Comparison of ENCODE assay signal across 8 mouse cellular contexts in the genomic region with DNA sequence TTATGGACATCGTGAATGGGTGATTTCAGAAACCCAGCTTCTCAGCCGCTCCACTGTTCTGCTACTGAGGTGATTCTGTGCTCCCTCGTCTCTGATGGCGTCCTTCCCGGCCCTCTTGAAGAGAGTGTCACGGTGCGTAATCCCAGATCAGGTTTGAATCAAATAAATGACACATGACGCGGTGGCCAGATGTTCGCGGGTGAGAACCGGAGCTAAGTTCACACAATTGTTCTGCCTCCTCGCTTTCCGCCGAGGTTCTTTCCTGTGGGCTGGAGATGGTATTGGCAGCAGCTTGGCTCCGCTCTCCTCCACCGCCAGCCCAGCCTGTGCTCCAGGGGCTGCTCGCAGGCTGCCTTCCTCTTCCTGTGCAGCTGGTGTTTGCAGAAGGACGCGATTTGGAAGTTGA.
DNase-seq lines count a peak whose midpoint lies in the region; ATAC-seq lines count a peak whose summit lies in the region.

No protein-coding gene starts in this region.

- no peaks in the 10 kb centered on the region for H3K9me3 ChIP-seq in heart, embryonic 12.5 days (replicated peaks)
- no peaks in the 10 kb centered on the region for H3K9me3 ChIP-seq in liver, embryonic 13.5 days (replicated peaks)
- H3K9me3 ChIP-seq in midbrain, embryonic 16.5 days (replicated peaks; ENCODE audit: control insufficient read depth, low read length, poor library complexity, severe bottlenecking): no peaks in the 10 kb centered on the region

- 46% methylated on average over 20 of the region's 20 CpGs for WGBS in heart, embryonic 12.5 days
- WGBS in liver, embryonic 13.5 days (ENCODE audit: insufficient replicate concordance): 6% methylated on average over 20 of the region's 20 CpGs
- WGBS in midbrain, embryonic 16.5 days: 51% methylated on average over 20 of the region's 20 CpGs

- peak overlapping the region; percentile 54 for H3K4me2 ChIP-seq in heart, embryonic 12.5 days
- peak overlapping the region; percentile 56 for H3K4me2 ChIP-seq in liver, embryonic 13.5 days
- H3K4me2 ChIP-seq in midbrain, embryonic 16.5 days (ENCODE audit: low read length): peak overlapping the region; percentile 30

- 0 out of 2 replicates have a peak, but pooled peaks cover 2% of the 10 kb centered on the region for H3K27me3 ChIP-seq in heart, embryonic 12.5 days (replicated peaks)
- H3K27me3 ChIP-seq in liver, embryonic 13.5 days: peaks cover 20% of the 10 kb centered on the region
- no peaks in the 10 kb centered on the region for H3K27me3 ChIP-seq in midbrain, embryonic 16.5 days (ENCODE audit: control insufficient read depth, insufficient read depth, low read depth, low read length)

- H3K9ac ChIP-seq in heart, embryonic 12.5 days: no peak overlapping the region
- no peak overlapping the region for H3K9ac ChIP-seq in liver, embryonic 13.5 days
- no peak overlapping the region for H3K9ac ChIP-seq in midbrain, embryonic 16.5 days (ENCODE audit: low read depth, low read length)

- H3K36me3 ChIP-seq in heart, embryonic 12.5 days: no peaks in the 10 kb centered on the region
- H3K36me3 ChIP-seq in liver, embryonic 13.5 days: no peaks in the 10 kb centered on the region
- H3K36me3 ChIP-seq in midbrain, embryonic 16.5 days (ENCODE audit: control insufficient read depth, insufficient read depth, low read length): no peaks in the 10 kb centered on the region

- H3K4me3 ChIP-seq in heart, embryonic 12.5 days: peak overlapping the region; percentile 6; the same call in 1 of the 2 replicates
- peak overlapping the region; percentile 9; the same call in 1 of the 2 replicates for H3K4me3 ChIP-seq in liver, embryonic 13.5 days (replicated peaks)
- no peak overlapping the region for H3K4me3 ChIP-seq in midbrain, embryonic 16.5 days (ENCODE audit: low read depth, low read length)

- H3K27ac ChIP-seq in heart, embryonic 12.5 days (ENCODE audit: poor library complexity, severe bottlenecking): 0 out of 2 replicates have a peak overlapping the region, but pooled peaks have one; percentile 26
- no peak overlapping the region for H3K27ac ChIP-seq in liver, embryonic 13.5 days
- 0 out of 2 replicates have a peak overlapping the region, but pooled peaks have one; percentile 39 for H3K27ac ChIP-seq in midbrain, embryonic 16.5 days (ENCODE audit: low read length)

- H3K4me1 ChIP-seq in heart, embryonic 12.5 days (replicated peaks): peaks cover 7% of the 10 kb centered on the region; the same call in 1 of the 2 replicates
- peaks cover 22% of the 10 kb centered on the region for H3K4me1 ChIP-seq in liver, embryonic 13.5 days (replicated peaks)
- H3K4me1 ChIP-seq in midbrain, embryonic 16.5 days (ENCODE audit: control insufficient read depth, insufficient read depth, low read length): no peaks in the 10 kb centered on the region

- ATAC-seq in common myeloid progenitor, adult 5-6 weeks (replicated peaks; ENCODE audit: low read depth, poor library complexity, severe bottlenecking): peak; percentile 85
- ATAC-seq in heart, embryonic 12.5 days (ENCODE audit: insufficient number of reproducible peaks, low FRiP score): no peak
- ATAC-seq in liver, embryonic 13.5 days (ENCODE audit: low read depth): no peak
- ATAC-seq in midbrain, embryonic 16.5 days: 0 out of 2 replicates have a peak, but pooled peaks have one; percentile 62

- DNase-seq in layer of hippocampus, adult 11-12 months (ENCODE audit: low spot score): peak; percentile 25
- DNase-seq in layer of hippocampus, adult 9-10 months (ENCODE audit: low spot score): no peak
- peak; percentile 57 to 60 for DNase-seq in kidney, adult 8-10 months
- DNase-seq in liver, embryonic 13.5 days: no peak
- DNase-seq in cerebellum, adult 8-10 months: no peak

Comparison
In these comparisons a context has a peak if more than half of its experiments do, and no peak if none do; other contexts are left out.
1. DNase-seq: peak in layer of hippocampus, adult 11-12 months (single experiment) and kidney, adult 8-10 months (2 of 2); none in layer of hippocampus, adult 9-10 months (single experiment), liver, embryonic 13.5 days (single experiment) and cerebellum, adult 8-10 months (single experiment).
2. ATAC-seq: peak in common myeloid progenitor, adult 5-6 weeks (single experiment) and midbrain, embryonic 16.5 days (single experiment); none in heart, embryonic 12.5 days (single experiment) and liver, embryonic 13.5 days (single experiment).
3. Peak in every context shown above with its lines, with median percentiles within 50 percentile points of each other: H3K4me2 ChIP-seq.